Mouse (Mus musculus): ENCODE measurements around the gene Atxn7.

Gene Atxn7

GRCm38 (mm10) chr14:14110710-14111109, 149.5 kb downstream of the Atxn7 start:
- no peak for DNase-seq (ENCODE audit: inconsistent age in 2 of 2, low spot score in 1 of 2)

DNA sequence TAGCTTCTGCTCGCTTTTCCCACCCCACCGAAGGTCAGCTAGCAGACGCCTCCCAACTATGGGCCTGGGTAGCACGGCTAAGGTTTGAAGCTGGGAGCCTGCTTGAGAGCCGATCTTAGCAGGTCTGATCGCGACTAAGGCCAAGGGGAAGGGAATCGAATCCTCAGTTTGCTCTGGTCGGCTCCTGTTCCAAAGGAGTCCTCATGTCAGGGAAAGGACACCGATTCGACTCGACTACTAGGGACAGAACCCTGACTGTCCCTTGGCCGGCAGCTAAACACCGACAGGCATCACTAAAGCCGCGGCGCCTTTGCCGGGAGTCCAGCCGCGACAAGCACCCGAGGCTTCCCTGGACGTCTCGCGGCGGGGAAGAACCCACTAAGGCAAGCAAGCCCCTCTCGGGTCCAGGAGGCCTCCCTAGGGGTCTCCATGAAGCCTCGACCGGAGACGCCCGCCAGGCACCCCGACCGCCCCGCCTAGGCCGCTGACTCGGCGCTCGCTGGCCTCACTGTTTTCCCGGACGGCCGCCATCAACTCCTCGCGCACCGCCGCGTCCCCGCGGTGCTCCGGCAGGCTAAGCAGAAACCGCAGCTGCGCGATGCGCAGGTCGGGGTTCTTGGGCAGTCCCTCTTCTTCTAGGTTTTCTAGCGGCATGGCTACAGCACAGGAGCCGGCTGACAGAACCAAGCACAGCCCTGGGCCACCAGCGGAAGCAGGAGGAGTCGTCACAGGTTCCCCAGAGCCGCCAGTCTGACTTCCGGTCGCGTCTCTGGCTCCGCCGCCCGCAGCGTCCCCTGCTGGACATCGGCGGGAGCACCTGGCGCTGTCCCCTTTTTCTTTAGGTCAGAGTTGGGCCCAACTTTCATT, 159.2 kb downstream of the Atxn7 start, which contains the start of gene Psmd6:
Gene Psmd6, minus strand, starts transcription at position 755 of the 867 bp plus-strand sequence.
- DNase-seq (ENCODE audit: inconsistent age in 2 of 2, low spot score in 1 of 2), result peak; percentile 91 to 97
